Mouse (Mus musculus): ENCODE measurements at regions not wholly inside any gene's neighbourhood (a gene's known extent, or its start where the extent isn't known, plus 50 kb on each side); places are given as distances from the start of the nearest gene placed in this dataset.

DNA sequence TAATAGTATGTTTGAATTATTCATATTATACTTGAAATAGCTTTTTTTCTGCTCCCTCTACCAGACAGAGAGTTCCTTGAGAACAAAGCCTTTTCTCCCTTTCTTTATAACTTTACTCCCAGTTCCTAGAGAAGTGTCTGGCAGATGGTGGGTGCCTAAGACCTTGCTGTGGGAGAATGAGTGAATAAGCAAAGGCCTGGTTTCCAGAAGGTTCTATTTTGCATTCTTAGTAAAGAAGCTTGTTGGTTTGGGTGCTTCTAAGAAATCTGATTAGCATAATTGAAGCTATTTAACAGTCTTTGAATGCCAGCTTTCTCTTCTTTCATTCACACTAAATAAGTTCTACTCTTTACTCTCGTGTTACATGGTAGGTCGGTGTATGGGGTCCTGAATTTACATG lies 1104.2 kb downstream of the Gsdmc2 start:
- no peak for DNase-seq (ENCODE audit: low read depth)

DNA sequence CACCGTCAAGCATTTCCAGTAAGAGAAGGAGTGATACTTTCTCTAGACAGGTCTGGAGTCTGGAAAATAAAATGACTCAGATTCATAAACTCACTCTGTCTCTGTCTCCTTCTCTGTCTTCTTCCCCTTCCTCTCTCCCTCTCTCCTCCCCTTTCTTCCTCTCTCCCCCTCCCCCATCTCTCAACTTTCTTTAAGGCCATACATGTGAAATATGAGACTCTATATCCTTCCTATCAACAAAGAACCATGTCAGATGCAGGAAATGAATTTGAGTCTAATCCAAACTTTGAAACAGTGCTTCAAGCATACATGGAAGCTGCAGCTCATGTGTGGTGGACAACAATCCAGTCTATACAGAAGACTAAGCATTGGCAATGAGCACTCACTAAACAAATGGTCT lies 1109.6 kb downstream of the Gsdmc2 start:
- DNase-seq (ENCODE audit: low read depth), result no peak

GRCm38 (mm10) chr15:62734900-62735299 lies 1110.1 kb downstream of the Gsdmc2 start:
- no peak for DNase-seq (ENCODE audit: low read depth)

DNA sequence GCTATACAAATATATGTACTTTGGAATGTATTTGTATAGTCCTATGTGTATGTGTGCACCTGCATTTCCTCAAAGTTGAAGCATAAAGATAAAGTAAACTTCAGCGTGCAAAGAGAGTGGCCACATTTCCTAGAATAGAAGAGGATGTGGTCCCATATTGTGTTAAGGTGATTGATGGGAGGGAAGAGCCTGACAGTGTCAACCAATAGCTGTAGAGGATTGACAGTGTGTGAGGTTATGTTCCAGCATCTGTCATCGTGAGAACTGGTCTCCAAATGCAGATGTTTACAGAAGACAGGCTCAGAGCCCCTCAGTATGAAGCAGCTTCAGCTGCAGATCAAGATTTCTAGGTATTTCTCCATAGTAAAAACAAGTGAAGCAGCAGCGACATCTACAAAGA lies 1114.5 kb downstream of the Gsdmc2 start:
- DNase-seq (ENCODE audit: low read depth), result no peak

GRCm38 (mm10) chr15:62714265-62714664 lies 1130.7 kb downstream of the Gsdmc2 start:
- no peak for DNase-seq (ENCODE audit: low read depth)

GRCm38 (mm10) chr15:62712543-62713131 lies 1132.3 kb downstream of the Gsdmc2 start:
- DNase-seq (ENCODE audit: low read depth), result no peak

GRCm38 (mm10) chr15:62712060-62712542 lies 1132.9 kb downstream of the Gsdmc2 start:
- no peak for DNase-seq (ENCODE audit: low read depth)

GRCm38 (mm10) chr15:62709546-62709945 lies 1135.4 kb downstream of the Gsdmc2 start:
- no peak for DNase-seq (ENCODE audit: low read depth)

DNA sequence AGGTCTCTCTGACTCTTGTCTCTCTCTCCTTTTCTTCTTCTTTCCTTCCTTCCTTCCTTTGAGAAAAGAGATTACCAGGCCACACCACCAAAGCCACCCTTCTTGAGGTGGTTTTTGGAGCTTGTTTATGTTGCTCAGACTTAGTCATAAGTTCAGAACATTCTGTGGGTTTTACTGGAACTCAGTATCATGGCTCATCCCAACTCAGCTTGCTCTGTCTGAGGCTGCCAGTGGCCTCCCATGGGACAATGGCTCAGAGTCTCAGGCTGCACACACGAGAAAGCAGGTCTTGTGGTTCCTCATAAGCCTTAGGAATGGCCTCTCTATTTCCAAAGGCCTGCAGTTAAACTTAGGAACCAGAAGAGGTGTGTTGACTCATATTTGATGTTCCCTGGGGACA lies 1146.4 kb downstream of the Gsdmc2 start:
- DNase-seq (ENCODE audit: low read depth), result peak; percentile 58

GRCm38 (mm10) chr15:62694734-62695133 lies 1150.2 kb downstream of the Gsdmc2 start:
- DNase-seq (ENCODE audit: low read depth), result no peak

GRCm38 (mm10) chr15:62693671-62694070 lies 1151.3 kb downstream of the Gsdmc2 start:
- no peak for DNase-seq (ENCODE audit: low read depth)

DNA sequence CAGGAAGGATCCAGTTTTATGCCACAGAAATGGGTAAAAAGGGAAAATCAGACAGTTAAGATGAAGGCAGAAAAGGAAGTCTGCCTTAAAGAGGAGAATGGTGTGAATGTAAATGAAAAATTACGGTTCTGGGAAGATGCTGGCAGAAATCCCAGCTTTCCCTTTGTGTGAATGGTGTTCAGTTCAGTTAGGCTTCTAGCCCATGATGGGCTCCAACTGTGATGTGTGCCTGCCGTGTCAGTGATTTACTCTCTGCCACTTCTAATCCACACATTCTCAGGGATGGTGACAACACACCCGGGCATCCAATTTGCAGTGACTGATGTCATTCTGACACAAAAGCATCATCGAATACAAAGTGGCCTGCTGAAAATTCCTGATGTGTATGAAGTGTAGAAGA lies 1171.6 kb downstream of the Gsdmc2 start:
- no peak for DNase-seq (ENCODE audit: low read depth)

DNA sequence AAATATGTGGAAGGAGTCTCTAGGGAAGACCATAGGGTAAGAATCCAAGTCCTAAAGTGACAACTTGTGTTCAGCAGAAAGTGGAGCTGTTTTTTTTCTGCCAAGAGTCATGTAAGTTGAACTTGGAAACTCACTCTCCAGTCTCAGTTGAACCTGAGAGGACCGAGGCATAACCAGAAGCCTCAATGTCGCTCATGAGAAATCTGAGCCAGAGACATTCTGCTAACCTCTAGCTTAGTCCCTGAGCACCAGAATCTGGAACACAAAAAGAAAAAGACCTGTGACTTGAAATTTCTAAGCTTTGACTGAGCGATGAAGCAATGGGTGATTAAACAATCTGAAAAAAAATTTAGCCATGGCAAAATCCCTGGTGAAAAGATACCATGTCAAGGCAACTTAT lies 1175.0 kb downstream of the Gsdmc2 start:
- DNase-seq (ENCODE audit: low read depth), result no peak

DNA sequence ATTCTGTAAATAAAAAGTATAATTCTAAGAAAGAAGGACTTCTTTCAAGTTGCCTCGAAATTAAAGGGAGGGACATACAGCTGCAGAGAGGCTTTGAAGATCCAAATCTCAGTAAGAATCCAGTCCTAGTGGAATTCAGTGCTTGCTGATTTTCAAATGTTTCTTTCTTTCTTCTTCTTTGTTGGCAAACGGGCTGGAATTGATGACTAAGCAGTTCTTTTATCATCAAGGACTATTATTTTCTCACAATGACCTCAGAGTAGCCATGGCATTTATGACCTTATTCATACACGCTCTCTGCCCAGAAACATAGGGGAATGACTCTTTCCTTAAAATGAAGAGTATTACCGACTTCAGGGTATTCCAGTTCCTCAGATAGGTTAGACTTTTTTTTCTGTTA lies 1185.9 kb downstream of the Gsdmc2 start:
- DNase-seq (ENCODE audit: low read depth), result peak; percentile 18

DNA sequence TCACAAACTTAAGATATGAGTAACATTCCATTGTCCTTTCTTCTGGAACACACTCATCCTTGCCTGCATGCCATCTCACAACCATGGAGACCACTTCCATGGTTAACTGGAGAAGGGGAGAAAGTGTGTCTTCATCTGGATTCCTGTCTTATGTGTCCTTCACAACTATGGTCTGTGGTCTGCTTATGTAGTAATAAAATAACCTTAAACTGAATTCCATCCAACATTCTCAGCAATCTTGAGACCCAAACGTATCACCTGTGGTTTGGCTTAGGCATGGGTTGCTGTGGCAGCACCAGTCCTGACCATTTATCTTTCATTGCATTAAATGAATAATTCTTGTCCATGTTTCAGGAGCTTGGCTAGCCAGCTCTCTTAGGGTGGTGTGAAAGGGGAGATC lies 1186.3 kb downstream of the Gsdmc2 start:
- DNase-seq (ENCODE audit: low read depth), result peak; percentile 52

DNA sequence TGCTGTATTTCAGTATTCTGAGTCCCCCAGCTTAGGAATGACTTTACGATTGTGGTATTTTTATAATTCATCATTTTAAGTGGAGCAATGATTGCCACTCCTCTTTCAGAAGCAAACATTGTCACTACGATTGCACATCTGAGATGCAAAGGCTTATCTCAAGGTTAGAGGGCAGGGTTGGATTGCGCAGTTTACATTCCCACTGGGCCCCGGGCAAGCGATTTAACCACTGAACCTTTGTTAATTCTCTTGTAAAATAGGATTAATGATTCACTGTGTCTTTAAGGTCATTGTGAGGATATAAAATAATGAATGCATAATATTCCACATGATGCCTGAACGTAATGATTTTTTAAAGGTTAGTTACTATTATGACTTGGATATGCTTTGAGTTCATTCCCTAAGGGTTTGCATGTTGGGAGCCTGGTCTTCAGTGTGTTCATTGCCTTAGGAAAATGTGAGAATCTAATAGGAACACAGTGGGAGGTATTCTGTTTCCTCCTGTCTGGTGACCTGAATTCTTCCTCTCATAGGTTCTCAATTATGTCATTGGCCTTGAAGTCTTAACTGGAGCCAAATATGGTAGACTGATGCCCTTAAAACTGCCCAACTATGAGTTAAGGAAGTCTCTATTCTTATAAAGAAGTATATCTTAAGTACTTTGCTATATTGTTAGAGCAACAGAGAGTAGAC lies 1198.4 kb downstream of the Gsdmc2 start:
- DNase-seq (ENCODE audit: low read depth), result no peak

GRCm38 (mm10) chr15:62644744-62645143 lies 1200.2 kb downstream of the Gsdmc2 start:
- no peak for DNase-seq (ENCODE audit: low read depth)

DNA sequence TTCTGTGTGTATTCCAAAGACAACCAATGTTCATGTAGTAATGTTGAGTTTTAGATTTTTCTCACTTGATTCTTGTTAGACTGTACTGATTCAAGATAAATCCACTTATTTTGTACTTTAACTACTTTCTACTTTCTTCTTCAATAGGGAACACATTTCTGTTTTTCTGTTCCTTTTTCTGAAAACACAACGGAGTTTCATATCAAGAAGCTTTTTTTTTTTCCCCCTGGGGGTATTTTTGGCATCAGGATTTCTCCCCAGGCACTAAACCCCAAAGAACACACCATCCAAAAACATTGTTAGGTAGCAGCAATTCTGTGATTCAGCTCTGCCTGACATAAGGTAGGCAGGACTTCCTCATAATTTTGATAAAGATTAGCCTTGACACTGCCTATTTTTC lies 1200.7 kb downstream of the Gsdmc2 start:
- no peak for DNase-seq (ENCODE audit: low read depth)

DNA sequence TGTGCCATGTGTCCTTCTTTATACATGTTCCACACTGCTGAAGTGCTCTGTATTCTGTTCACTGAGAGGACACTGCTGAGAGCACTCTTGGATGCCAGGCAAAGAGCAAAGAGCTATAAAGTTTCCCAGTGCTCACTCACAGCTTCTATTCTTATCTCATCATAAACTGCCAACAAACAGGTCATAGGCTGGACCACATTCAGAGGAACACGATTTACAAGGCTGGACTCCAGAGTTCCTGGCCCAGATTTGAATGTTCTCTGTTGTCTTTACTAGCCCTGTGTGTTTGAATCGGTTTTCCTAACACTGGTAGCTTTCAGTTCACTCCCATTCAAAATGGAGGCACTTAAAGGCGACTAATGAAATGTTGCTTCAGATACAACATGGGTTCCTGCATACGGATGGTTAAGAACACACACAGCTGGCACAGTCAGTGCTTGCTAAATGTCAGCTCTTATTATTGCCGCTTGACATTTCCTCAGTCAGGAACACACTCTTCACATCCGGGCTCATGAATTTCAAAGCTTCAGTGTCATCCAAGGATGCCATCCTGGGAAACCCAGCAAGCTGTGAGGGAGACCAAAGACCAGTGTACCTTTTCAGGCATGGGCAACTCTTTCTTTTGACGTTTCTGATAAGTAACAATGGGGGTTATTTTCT lies 1203.8 kb downstream of the Gsdmc2 start:
- DNase-seq (ENCODE audit: low read depth), result no peak

DNA sequence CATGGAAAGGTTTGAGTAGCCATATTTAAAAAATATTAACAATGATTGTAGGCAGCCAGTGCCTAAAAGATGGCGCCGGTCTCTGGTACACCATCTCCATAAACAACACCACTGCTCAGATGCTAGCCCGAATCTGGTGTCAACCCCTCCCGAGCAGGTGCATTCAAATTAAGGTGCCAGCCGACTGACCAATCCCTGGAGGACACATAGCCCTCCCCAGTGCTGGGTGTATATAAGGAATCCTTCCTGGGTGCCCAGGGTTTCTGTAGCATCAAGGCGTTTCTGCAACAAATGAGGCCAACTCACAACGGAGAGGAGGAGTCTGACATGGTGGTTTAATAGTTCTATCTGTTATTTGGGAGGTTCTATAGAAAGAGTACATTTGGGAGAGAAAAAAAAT lies 1219.6 kb downstream of the Gsdmc2 start:
- DNase-seq (ENCODE audit: low read depth), result no peak

GRCm38 (mm10) chr15:62616042-62616441 lies 1228.9 kb downstream of the Gsdmc2 start:
- no peak for DNase-seq (ENCODE audit: low read depth)

DNA sequence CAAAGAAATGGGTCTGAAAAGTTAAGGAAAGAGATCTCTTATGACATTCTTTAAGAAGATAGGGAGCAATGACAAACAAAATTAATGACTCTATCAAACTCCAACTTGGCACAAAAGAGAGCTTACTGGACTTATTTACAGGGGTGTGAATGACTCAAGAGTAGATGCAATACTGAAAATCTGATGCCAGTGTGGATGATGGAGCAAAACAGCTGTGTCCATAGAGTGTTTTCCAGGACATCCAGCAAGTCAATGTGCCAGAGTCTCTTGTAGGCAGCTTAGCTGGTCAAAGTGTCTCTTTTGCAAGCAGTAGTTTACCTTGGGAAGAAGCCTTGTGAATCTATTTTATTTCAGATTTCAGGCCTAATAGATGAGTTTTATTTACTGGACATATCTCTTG lies 1248.2 kb downstream of the Gsdmc2 start:
- DNase-seq (ENCODE audit: low read depth), result no peak

GRCm38 (mm10) chr15:62588580-62588979 lies 1256.4 kb downstream of the Gsdmc2 start:
- no peak for DNase-seq (ENCODE audit: low read depth)
